Mouse (Mus musculus) liver, embryonic 14.5 days (tissue): ENCODE results near the gene Cd274.

Experiments
- CTCF ChIP-seq: IDR thresholded peaks from 2 replicates; pipeline ENCODE4 v1.5.1; 2016; ENCODE audit warnings: antibody characterized with exemption, low read depth, control low read depth
- EP300 ChIP-seq: IDR thresholded peaks from 2 replicates; pipeline ENCODE4 v1.6.1; 2016; ENCODE audit warnings: antibody characterized with exemption, low read depth

GRCm38 (mm10) chr19:29393333-29393732 lies 26.1 kb downstream of the Cd274 start:
- TF ChIP-seq CTCF: no peak
- no peak for TF ChIP-seq EP300
